Mouse (Mus musculus) kidney, postnatal 25 days (tissue): ENCODE measurements at regions not wholly inside any gene's neighbourhood (a gene's known extent, or its start where the extent isn't known, plus 50 kb on each side); places are given as distances from the start of the nearest gene placed in this dataset.
A peak's percentile ranks its signal among the peaks of the same experiment; 100 is the strongest.
"Not testable (repeated sequence)": the region's sequence is repeated elsewhere in the genome, so short reads cannot be mapped to it uniquely, and the experiment has no call there.

Source experiments
- DNase-seq, 2 experiments: peaks; one replicate each; pipeline ENCODE4 v3.0.0; 2021; ENCODE audit warnings: mixed read lengths in 2 of 2

GRCm38 (mm10) chr4:8462414-8462813 is 223.6 kb upstream of the Car8 start:
- DNase-seq: not testable (repeated sequence)

GRCm38 (mm10) chr4:8454346-8454745 is 215.5 kb upstream of the Car8 start:
- no peak for DNase-seq

GRCm38 (mm10) chr4:8432393-8432792 is 193.6 kb upstream of the Car8 start:
- peak in 1 of 2 experiments; percentile 70 for DNase-seq

GRCm38 (mm10) chr4:8431032-8431332 is 192.1 kb upstream of the Car8 start:
- no peak for DNase-seq

GRCm38 (mm10) chr4:8430269-8431031 is 191.6 kb upstream of the Car8 start:
- no peak for DNase-seq

- DNase-seq: no peak
These were observed 190.9 kb upstream of the Car8 start for GRCm38 (mm10) chr4:8429771-8430170.

GRCm38 (mm10) chr4:8428629-8429523 is 190.0 kb upstream of the Car8 start:
- no peak for DNase-seq

- DNase-seq: no peak
These were observed 189.0 kb upstream of the Car8 start for GRCm38 (mm10) chr4:8427812-8428211.

GRCm38 (mm10) chr4:8423392-8424045 is 184.7 kb upstream of the Car8 start:
- DNase-seq: no peak

GRCm38 (mm10) chr4:8421285-8421684 is 182.4 kb upstream of the Car8 start:
- no peak for DNase-seq

- DNase-seq: no peak
These were observed 179.7 kb upstream of the Car8 start for GRCm38 (mm10) chr4:8418374-8419031.

- no peak for DNase-seq
These were observed 179.0 kb upstream of the Car8 start for GRCm38 (mm10) chr4:8417821-8418220.

- no peak for DNase-seq
These were observed 174.5 kb upstream of the Car8 start for GRCm38 (mm10) chr4:8413307-8413706.

- no peak for DNase-seq
These were observed 161.2 kb upstream of the Car8 start for GRCm38 (mm10) chr4:8400069-8400468.

- DNase-seq: no peak
These were observed 160.6 kb upstream of the Car8 start for GRCm38 (mm10) chr4:8399430-8399829.

- DNase-seq: no peak
These were observed 160.1 kb upstream of the Car8 start for GRCm38 (mm10) chr4:8398969-8399368.

GRCm38 (mm10) chr4:8383162-8383561 is 144.3 kb upstream of the Car8 start:
- DNase-seq: no peak

- DNase-seq: no peak
These were observed 143.2 kb upstream of the Car8 start for GRCm38 (mm10) chr4:8382125-8382417.

GRCm38 (mm10) chr4:8381408-8382124 is 142.7 kb upstream of the Car8 start:
- peak in 1 of 2 experiments; percentile 32 for DNase-seq

- peak in 1 of 2 experiments; percentile 71 for DNase-seq
These were observed 142.0 kb upstream of the Car8 start for GRCm38 (mm10) chr4:8380711-8381338.

GRCm38 (mm10) chr4:8374737-8375489 is 136.1 kb upstream of the Car8 start:
- no peak for DNase-seq
